Mouse (Mus musculus): ENCODE data around the gene Rbm47. TPM values are rescaled to one million over a fixed set of nuclear protein-coding genes. Genes with fewer than 3 reads are reported as not detected.

Rbm47 gene
- total and polyA plus RNA-seq, 3 experiments, result 1.9 to 3.5 (median 2.2) TPM

DNA sequence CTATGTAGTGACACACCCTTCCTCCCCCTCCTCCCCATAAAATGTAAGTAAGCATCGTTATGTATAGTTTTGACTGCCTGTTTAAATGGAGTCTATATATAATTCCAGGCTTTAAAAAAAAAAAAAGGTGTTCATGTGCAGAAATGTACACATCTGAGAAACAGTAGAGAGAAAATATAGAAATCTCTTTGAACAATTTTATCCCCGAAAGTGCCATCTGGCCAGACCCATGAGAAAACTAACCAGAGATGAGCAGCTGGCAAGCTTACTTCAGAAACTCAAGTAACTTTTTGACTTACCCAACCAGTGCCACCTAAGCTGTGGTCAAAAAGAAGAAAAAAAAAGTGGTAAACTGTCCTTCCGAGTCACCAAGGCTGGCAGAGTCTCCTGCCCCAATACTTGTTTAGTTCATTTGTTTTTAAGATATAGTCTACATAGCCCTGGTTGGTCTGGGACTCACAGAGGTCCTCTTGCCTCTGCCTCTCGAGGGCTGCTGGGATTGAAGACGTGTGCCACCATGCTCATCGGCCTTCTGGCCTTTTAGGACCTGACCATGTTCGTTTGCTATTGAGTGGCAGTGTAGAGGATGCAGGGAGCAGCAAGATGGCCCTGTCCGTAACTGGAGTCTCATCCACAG is 4.3 kb downstream of the Rbm47 start:
- TF ChIP-seq POLR2A (IDR thresholded peaks at IDR 0.05; ENCODE audit: insufficient read depth, low read depth, low read length) (no peak), EP300 (IDR thresholded peaks at IDR 0.05; ENCODE audit: insufficient read depth, low read depth, low read length) (no peak), CTCF (IDR thresholded peaks at IDR 0.05) (no peak)
- Histone ChIP-seq H3K4me3 (no peak overlapping the region), H3K4me1 (ENCODE audit: control insufficient read depth, insufficient read depth, low read length) (no peaks in the 10 kb centered on the region), H3K36me3 (ENCODE audit: control insufficient read depth, insufficient read depth, low read length) (no peaks in the 10 kb centered on the region), H3K9ac (ENCODE audit: low read depth, low read length) (no peak overlapping the region), H3K27me3 (ENCODE audit: control insufficient read depth, insufficient read depth, low read length) (no peaks in the 10 kb centered on the region), H3K79me2 (replicated peaks; ENCODE audit: control insufficient read depth, insufficient read depth, low read length) (no peaks in the 10 kb centered on the region), H3K27ac (no peak overlapping the region)
- DNase-seq, result no peak
- intact Hi-C loops (cut with DNase I), result no loop called here
- WGBS, result 89% methylated on average over 8 of the region's 8 CpGs

DNA sequence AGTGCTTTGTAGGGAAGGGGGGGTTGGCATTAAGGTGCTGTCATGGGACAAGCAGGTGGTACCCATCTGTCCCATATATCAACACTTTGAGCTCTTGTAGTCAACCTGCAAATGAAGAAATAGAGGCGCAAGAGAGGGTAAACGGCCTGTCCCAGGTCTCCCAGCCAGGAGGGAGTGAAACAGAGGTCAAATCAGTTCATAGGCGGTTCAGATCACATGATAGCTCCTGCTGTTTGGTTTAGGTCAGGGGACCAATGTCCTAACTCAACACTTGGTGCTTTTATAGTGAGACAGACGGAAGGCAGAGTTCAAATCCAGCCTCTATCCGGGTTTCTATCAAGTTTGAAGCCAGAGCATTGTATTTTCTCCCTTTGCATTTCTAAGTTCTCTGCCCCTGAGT is 6.0 kb downstream of the Rbm47 start:
- no peak overlapping the region for H3K27ac ChIP-seq
- H3K27me3 ChIP-seq (ENCODE audit: control insufficient read depth, insufficient read depth, low read length), result no peaks in the 10 kb centered on the region
- intact Hi-C loops (cut with DNase I), result no loop called here
- no peak overlapping the region for H3K9ac ChIP-seq (ENCODE audit: low read depth, low read length)
- H3K79me2 ChIP-seq (replicated peaks; ENCODE audit: control insufficient read depth, insufficient read depth, low read length), result no peaks in the 10 kb centered on the region
- TF ChIP-seq POLR2A (IDR thresholded peaks at IDR 0.05; ENCODE audit: insufficient read depth, low read depth, low read length), result no peak
- no peak for TF ChIP-seq EP300 (IDR thresholded peaks at IDR 0.05; ENCODE audit: insufficient read depth, low read depth, low read length)
- TF ChIP-seq CTCF (IDR thresholded peaks at IDR 0.05), result no peak
- WGBS, result 90% methylated on average over 5 of the region's 5 CpGs
- no peak for DNase-seq
- no peaks in the 10 kb centered on the region for H3K36me3 ChIP-seq (ENCODE audit: control insufficient read depth, insufficient read depth, low read length)
- H3K4me3 ChIP-seq, result no peak overlapping the region
- no peaks in the 10 kb centered on the region for H3K4me1 ChIP-seq (ENCODE audit: control insufficient read depth, insufficient read depth, low read length)

DNA sequence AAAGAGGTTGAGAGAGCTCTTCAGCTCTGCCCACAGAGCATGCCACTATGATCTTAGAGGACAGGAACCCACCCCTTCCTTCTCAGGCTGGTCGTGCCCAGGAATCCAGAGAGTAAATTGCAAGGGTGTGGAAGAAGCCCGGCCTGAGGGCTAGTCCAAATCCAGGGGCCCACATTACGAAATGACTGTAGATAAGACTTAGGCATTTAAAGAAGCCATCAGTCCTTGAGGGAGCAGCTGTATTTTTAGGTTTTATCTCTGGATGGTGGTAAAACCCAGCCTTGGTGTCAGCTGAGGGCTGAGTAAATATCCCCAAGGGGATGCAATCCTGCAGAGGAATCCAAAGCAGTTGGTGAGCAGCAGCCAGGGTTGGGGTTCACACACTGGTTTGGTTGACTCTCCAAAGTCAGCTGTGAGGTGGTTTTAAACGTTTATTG is 6.7 kb downstream of the Rbm47 start:
- WGBS, result 24% methylated on average over 4 of the region's 4 CpGs
- intact Hi-C loops (cut with DNase I), result no loop called here

DNA sequence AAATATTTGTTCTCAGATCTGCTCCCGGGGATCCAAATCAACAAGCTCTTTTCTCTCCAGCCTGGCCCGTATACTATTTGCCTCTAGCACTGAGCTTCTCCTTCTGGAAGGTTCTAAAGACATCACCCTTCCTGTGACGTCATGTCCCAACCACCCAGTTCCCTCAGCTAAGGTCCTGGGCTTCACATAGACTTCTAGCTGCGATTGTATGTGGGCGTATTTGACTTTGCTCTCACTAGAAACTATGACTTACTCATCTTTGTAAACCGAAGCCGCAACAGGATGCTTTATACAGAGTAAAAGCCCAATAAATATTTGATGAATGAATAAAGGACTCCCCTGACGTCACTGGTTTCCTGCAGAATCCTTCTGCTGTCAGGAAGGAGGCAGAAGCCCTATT is 7.2 kb downstream of the Rbm47 start:
- Histone ChIP-seq H3K4me3 (no peak overlapping the region), H3K27ac (no peak overlapping the region), H3K36me3 (ENCODE audit: control insufficient read depth, insufficient read depth, low read length) (no peaks in the 10 kb centered on the region), H3K9ac (ENCODE audit: low read depth, low read length) (no peak overlapping the region), H3K4me1 (ENCODE audit: control insufficient read depth, insufficient read depth, low read length) (no peaks in the 10 kb centered on the region), H3K79me2 (replicated peaks; ENCODE audit: control insufficient read depth, insufficient read depth, low read length) (no peaks in the 10 kb centered on the region), H3K27me3 (ENCODE audit: control insufficient read depth, insufficient read depth, low read length) (no peaks in the 10 kb centered on the region; the same call in 1 of the 2 replicates)
- intact Hi-C loops (cut with DNase I), result no loop called here
- DNase-seq, result no peak
- WGBS, result 61% methylated on average over 8 of the region's 8 CpGs
- TF ChIP-seq CTCF (IDR thresholded peaks at IDR 0.05) (no peak), EP300 (IDR thresholded peaks at IDR 0.05; ENCODE audit: insufficient read depth, low read depth, low read length) (no peak), POLR2A (IDR thresholded peaks at IDR 0.05; ENCODE audit: insufficient read depth, low read depth, low read length) (no peak)

More for the DNA sequence above, 6.7 kb downstream of the Rbm47 start:
- H3K4me1 ChIP-seq (ENCODE audit: control insufficient read depth, insufficient read depth, low read length), result no peaks in the 10 kb centered on the region
- DNase-seq, result no peak
- no peaks in the 10 kb centered on the region for H3K27me3 ChIP-seq (ENCODE audit: control insufficient read depth, insufficient read depth, low read length)
- TF ChIP-seq EP300 (IDR thresholded peaks at IDR 0.05; ENCODE audit: insufficient read depth, low read depth, low read length) (no peak), CTCF (IDR thresholded peaks at IDR 0.05) (no peak), POLR2A (IDR thresholded peaks at IDR 0.05; ENCODE audit: insufficient read depth, low read depth, low read length) (no peak)
- no peak overlapping the region for H3K4me3 ChIP-seq
- H3K79me2 ChIP-seq (replicated peaks; ENCODE audit: control insufficient read depth, insufficient read depth, low read length), result no peaks in the 10 kb centered on the region
- no peak overlapping the region for H3K27ac ChIP-seq
- no peaks in the 10 kb centered on the region for H3K36me3 ChIP-seq (ENCODE audit: control insufficient read depth, insufficient read depth, low read length)
- no peak overlapping the region for H3K9ac ChIP-seq (ENCODE audit: low read depth, low read length)

DNA sequence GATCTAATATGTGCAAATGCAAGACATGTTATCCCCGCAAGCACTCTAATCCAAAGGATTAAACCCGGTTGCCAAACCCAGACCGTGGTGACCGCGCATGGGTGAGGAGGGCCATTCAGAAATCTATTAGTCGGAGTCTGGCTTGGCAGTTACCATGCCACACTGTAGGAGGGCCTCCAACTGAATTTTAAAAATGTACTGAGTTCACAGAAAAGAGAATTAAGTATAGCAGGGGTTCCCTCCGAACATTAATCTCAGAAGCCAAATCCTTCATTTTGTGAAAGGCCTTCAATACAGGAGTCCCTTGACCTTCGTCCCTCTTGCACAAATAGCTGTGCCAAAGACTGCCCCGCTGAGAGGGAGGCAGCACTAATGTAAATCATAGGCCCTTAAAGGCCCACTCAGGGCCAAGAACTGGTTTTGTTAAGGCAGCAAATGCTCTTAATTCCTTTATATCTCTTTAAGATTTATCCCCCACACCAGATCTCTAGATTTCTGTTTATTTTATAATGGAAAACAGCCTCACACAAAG is 16.4 kb downstream of the Rbm47 start:
- TF ChIP-seq CTCF (IDR thresholded peaks at IDR 0.05), result no peak
- no peak for TF ChIP-seq EP300 (IDR thresholded peaks at IDR 0.05; ENCODE audit: insufficient read depth, low read depth, low read length)
- TF ChIP-seq POLR2A (IDR thresholded peaks at IDR 0.05; ENCODE audit: insufficient read depth, low read depth, low read length), result no peak
- H3K4me1 ChIP-seq (ENCODE audit: control insufficient read depth, insufficient read depth, low read length), result no peaks in the 10 kb centered on the region
- no peaks in the 10 kb centered on the region for H3K79me2 ChIP-seq (replicated peaks; ENCODE audit: control insufficient read depth, insufficient read depth, low read length)
- no peak for DNase-seq
- no peak overlapping the region for H3K4me3 ChIP-seq
- H3K36me3 ChIP-seq (ENCODE audit: control insufficient read depth, insufficient read depth, low read length), result no peaks in the 10 kb centered on the region
- no peak overlapping the region for H3K9ac ChIP-seq (ENCODE audit: low read depth, low read length)
- WGBS, result 93% methylated on average over 9 of the region's 9 CpGs
- H3K27me3 ChIP-seq (ENCODE audit: control insufficient read depth, insufficient read depth, low read length), result no peaks in the 10 kb centered on the region; the same call in 1 of the 2 replicates
- no peak overlapping the region for H3K27ac ChIP-seq
- intact Hi-C loops (cut with DNase I), result no loop called here

DNA sequence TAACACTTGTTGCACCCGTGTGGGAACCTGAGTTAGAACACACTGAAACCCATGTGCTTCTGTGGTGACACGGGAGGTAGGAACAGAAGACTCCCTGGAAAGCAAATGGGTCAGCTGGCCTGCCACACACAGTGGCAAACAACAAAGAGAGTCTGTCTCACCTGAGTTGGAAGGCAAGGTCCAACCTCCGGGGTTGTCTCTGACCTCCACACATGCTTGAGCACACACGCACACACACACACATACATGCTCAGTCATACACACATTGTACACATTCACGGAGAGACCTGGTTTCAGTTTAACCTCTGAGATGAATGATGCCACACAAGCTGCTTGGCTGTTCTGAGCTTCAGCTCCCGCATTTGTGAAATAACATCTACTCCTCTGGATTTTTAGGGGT is 18.3 kb downstream of the Rbm47 start:
- Histone ChIP-seq H3K27me3 (ENCODE audit: control insufficient read depth, insufficient read depth, low read length) (peaks cover 5% of the 10 kb centered on the region), H3K36me3 (ENCODE audit: control insufficient read depth, insufficient read depth, low read length) (no peaks in the 10 kb centered on the region), H3K27ac (no peak overlapping the region), H3K79me2 (replicated peaks; ENCODE audit: control insufficient read depth, insufficient read depth, low read length) (no peaks in the 10 kb centered on the region), H3K9ac (ENCODE audit: low read depth, low read length) (no peak overlapping the region), H3K4me3 (no peak overlapping the region), H3K4me1 (ENCODE audit: control insufficient read depth, insufficient read depth, low read length) (no peaks in the 10 kb centered on the region)
- TF ChIP-seq POLR2A (IDR thresholded peaks at IDR 0.05; ENCODE audit: insufficient read depth, low read depth, low read length), result no peak
- TF ChIP-seq EP300 (IDR thresholded peaks at IDR 0.05; ENCODE audit: insufficient read depth, low read depth, low read length), result no peak
- no peak for TF ChIP-seq CTCF (IDR thresholded peaks at IDR 0.05)
- WGBS, result 82% methylated on average over 6 of the region's 6 CpGs
- no peak for DNase-seq
- intact Hi-C loops (cut with DNase I), result no loop called here

Data from heart, adult 2 months (tissue).